Mouse (Mus musculus): ENCODE results near the gene Olfr1352.
"Not testable (repeated sequence)": the region's sequence is repeated elsewhere in the genome, so short reads cannot be mapped to it uniquely, and the experiment has no call there.

- not testable (repeated sequence) for TF ChIP-seq CTCF (IDR thresholded peaks at IDR 0.05; ENCODE audit: control insufficient read depth, insufficient read depth, insufficient replicate concordance, low read depth, low read length); POLR2A (IDR thresholded peaks at IDR 0.05; ENCODE audit: control insufficient read depth, low read depth, low read length)
These were observed 30.5 kb upstream of the Olfr1352 start, which contains the start of gene Olfr8 for GRCm38 (mm10) chr10:78950336-78950735.
